26 mouse cellular contexts compared by ENCODE assay signal in genomic region chr7:46581358-46581930, GRCm38 (mm10). TPM values are rescaled to one million over a fixed set of nuclear protein-coding genes. Genes with fewer than 3 reads are reported as not detected.
A peak's percentile ranks its signal among the peaks of the same experiment; 100 is the strongest.
DNase-seq lines count a peak whose midpoint lies in the region; TF ChIP-seq lines count a peak whose summit lies in the region.
"Had no signal": no experiment of that assay in that cellular context is flagged by ENCODE, and none has a peak within 500 bp of the region (broad histone marks: within the 10 kb centered on the region; RNA-seq: fewer than 3 reads in every experiment).

No protein-coding gene starts in this region.

- TF ChIP-seq CTCF in left cerebral cortex, adult 2 months (IDR thresholded peaks at IDR 0.05), result no peak

- H3K4me3 ChIP-seq in left cerebral cortex, adult 2 months, result no peak overlapping the region
- H3K4me3 ChIP-seq: embryonic facial prominence, embryonic 10.5 days; embryonic facial prominence, embryonic 15.5 days; forebrain, embryonic 13.5 days; gastrocnemius, adult 2 months; heart, adult 2 months; heart, embryonic 12.5 days; hindbrain, embryonic 13.5 days; limb, embryonic 12.5 days; liver, embryonic 15.5 days; lung, embryonic 15.5 days; midbrain, embryonic 10.5 days; midbrain, embryonic 15.5 days had no signal

- H3K27ac ChIP-seq in left cerebral cortex, adult 2 months, result peak overlapping the region; percentile 62
- H3K27ac ChIP-seq: embryonic facial prominence, embryonic 10.5 days; embryonic facial prominence, embryonic 15.5 days; forebrain, embryonic 13.5 days; gastrocnemius, adult 2 months; heart, adult 2 months; hindbrain, embryonic 13.5 days; limb, embryonic 12.5 days; liver, embryonic 15.5 days; lung, embryonic 15.5 days; midbrain, embryonic 10.5 days; midbrain, embryonic 15.5 days had no signal

- intact Hi-C loops in left cerebral cortex, adult 2 months (cut with DNase I), result no loop called here

- no peak for DNase-seq in left cerebral cortex, adult 2 months (ENCODE audit: extremely low spot score in 1 of 2, low spot score in 2 of 2)
- no peak for DNase-seq in left cerebral cortex, adult 11 months (ENCODE audit: low spot score)
- peak; percentile 31 to 34 for DNase-seq in right cerebral cortex, adult 2 months (ENCODE audit: low spot score in 2 of 2)
- no peak for DNase-seq in right cerebral cortex, postnatal 10 days (ENCODE audit: low spot score in 2 of 2)
- peak; percentile 21 for DNase-seq in thymus, postnatal 0 days (ENCODE audit: low spot score)
- peak; percentile 59 for DNase-seq in thymus, postnatal 4 days
- DNase-seq in ovary, postnatal 36 days (ENCODE audit: low spot score), result no peak
- DNase-seq in natural killer cell, adult 2 months (ENCODE audit: low spot score in 2 of 2), result no peak
- DNase-seq: cerebellum, adult 8-10 months; cerebellum, postnatal 25 days; gastrocnemius, adult 2 months; gastrocnemius, postnatal 36 days; heart, adult 2 months; heart, postnatal 4 days; kidney, adult 9 months; kidney, postnatal 10 days had no signal

RNA-seq across cellular contexts. Expression of gene Sergef, which starts 58.2 kb away (rescaled TPM):
- 10 to 100 TPM; 74.5 to 77.3 TPM for total RNA-seq in left cerebral cortex, adult 2 months (2021)
- polyA plus RNA-seq in thymus, postnatal 0 days (2015; fragmentation: Nextera tagmentation; extraction: Ambion mirVana), result 11.0 and 11.1 TPM in 2 replicates

Comparison
In these comparisons a context has a peak if more than half of its experiments do, and no peak if none do; other contexts are left out.
1. DNase-seq: peak in right cerebral cortex, adult 2 months (2 of 2), thymus, postnatal 0 days (single experiment) and thymus, postnatal 4 days (single experiment); none in left cerebral cortex, adult 2 months (0 of 2), left cerebral cortex, adult 11 months (single experiment), right cerebral cortex, postnatal 10 days (0 of 2), ovary, postnatal 36 days (single experiment) and natural killer cell, adult 2 months (0 of 2).